12 mouse cellular contexts compared by ENCODE assay signal in the genomic region with DNA sequence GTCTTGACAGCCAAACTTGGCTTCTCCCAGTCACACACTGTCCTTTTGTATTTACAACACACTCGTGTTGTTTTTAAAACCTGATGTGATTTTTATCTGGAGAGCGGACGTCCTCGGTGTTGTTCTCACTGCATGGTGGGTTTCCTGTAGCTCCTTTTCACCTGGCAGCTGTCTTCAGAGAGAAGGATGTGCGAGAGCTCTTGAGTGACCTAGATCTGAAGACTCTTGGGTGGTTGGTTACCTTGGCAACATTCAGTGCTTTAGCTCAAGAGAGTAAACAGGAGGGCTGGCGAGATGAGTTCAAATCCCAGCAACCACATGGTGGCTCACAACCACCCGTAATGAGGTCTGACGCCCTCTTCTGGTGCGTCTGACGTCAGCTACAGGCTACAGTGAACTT. TPM values are rescaled to one million over a fixed set of nuclear protein-coding genes. Genes with fewer than 3 reads are reported as not detected.
DNase-seq lines count a peak whose midpoint lies in the region; ATAC-seq and TF ChIP-seq lines count a peak whose summit lies in the region.
"Had no signal": no experiment of that assay in that cellular context is flagged by ENCODE, and none has a peak within 500 bp of the region (broad histone marks: within the 10 kb centered on the region; RNA-seq: fewer than 3 reads in every experiment).

No protein-coding gene starts in this region.

- H3K27ac ChIP-seq in forebrain, embryonic 14.5 days (ENCODE audit: low read depth, low read length): no peak overlapping the region
- H3K27ac ChIP-seq in forebrain, embryonic 12.5 days: no peak overlapping the region
- H3K27ac ChIP-seq in heart, adult 2 months: no peak overlapping the region
- H3K27ac ChIP-seq: heart, embryonic 13.5 days; neural tube, embryonic 12.5 days had no signal

- TF ChIP-seq POLR2A in heart, adult 2 months (IDR thresholded peaks at IDR 0.05; ENCODE audit: insufficient read depth, low read depth, low read length): no peak

- TF ChIP-seq EP300 in heart, adult 2 months (IDR thresholded peaks at IDR 0.05; ENCODE audit: insufficient read depth, low read depth, low read length): no peak

- peaks cover 5% of the 10 kb centered on the region for H3K4me1 ChIP-seq in forebrain, embryonic 14.5 days (ENCODE audit: control insufficient read depth, insufficient read depth, low read length)
- peaks cover 20% of the 10 kb centered on the region for H3K4me1 ChIP-seq in forebrain, embryonic 12.5 days
- no peaks in the 10 kb centered on the region for H3K4me1 ChIP-seq in heart, adult 2 months (ENCODE audit: control insufficient read depth, insufficient read depth, low read length)

- 14% methylated on average over 10 of the region's 10 CpGs for WGBS in forebrain, embryonic 14.5 days
- WGBS in forebrain, embryonic 12.5 days: 10% methylated on average over 10 of the region's 10 CpGs
- 40% methylated on average over 10 of the region's 10 CpGs for WGBS in heart, adult 2 months

- intact Hi-C loops in left cerebral cortex, postnatal 36 days (cut with DNase I): no loop called here
- intact Hi-C loops in heart, adult 2 months (cut with DNase I): no loop called here

- H3K4me2 ChIP-seq in forebrain, embryonic 14.5 days (ENCODE audit: low read length): no peak overlapping the region
- no peak overlapping the region for H3K4me2 ChIP-seq in forebrain, embryonic 12.5 days
- H3K4me2 ChIP-seq: neural tube, embryonic 12.5 days had no signal

- no peaks in the 10 kb centered on the region for H3K36me3 ChIP-seq in forebrain, embryonic 14.5 days (ENCODE audit: control insufficient read depth, insufficient read depth, low read length)
- H3K36me3 ChIP-seq in forebrain, embryonic 12.5 days (replicated peaks): no peaks in the 10 kb centered on the region
- H3K36me3 ChIP-seq in heart, adult 2 months (ENCODE audit: control insufficient read depth, insufficient read depth, low read length): no peaks in the 10 kb centered on the region
- H3K36me3 ChIP-seq: heart, embryonic 13.5 days; neural tube, embryonic 12.5 days had no signal

- ATAC-seq in forebrain, embryonic 14.5 days: no peak
- no peak for ATAC-seq in forebrain, embryonic 12.5 days (ENCODE audit: low FRiP score)
- peak; percentile 33; the same call in 1 of the 2 replicates for ATAC-seq in neutrophil, adult 5-6 weeks (ENCODE audit: extremely low read depth, insufficient number of reproducible peaks, low FRiP score, poor library complexity, severe bottlenecking)
- ATAC-seq: liver, postnatal 0 days had no signal

- H3K9ac ChIP-seq in forebrain, embryonic 14.5 days (ENCODE audit: low read length): no peak overlapping the region
- H3K9ac ChIP-seq in forebrain, embryonic 12.5 days: no peak overlapping the region
- no peak overlapping the region for H3K9ac ChIP-seq in heart, adult 2 months (ENCODE audit: low read depth, low read length)
- H3K9ac ChIP-seq: heart, embryonic 13.5 days; liver, postnatal 0 days; neural tube, embryonic 12.5 days had no signal

- H3K9me3 ChIP-seq in forebrain, embryonic 14.5 days (replicated peaks; ENCODE audit: control insufficient read depth, low read length): no peaks in the 10 kb centered on the region
- no peaks in the 10 kb centered on the region for H3K9me3 ChIP-seq in forebrain, embryonic 12.5 days
- H3K9me3 ChIP-seq: heart, embryonic 13.5 days; neural tube, embryonic 12.5 days had no signal

- no peak for TF ChIP-seq CTCF in heart, adult 2 months (IDR thresholded peaks at IDR 0.05)

- DNase-seq in forebrain, embryonic 14.5 days (ENCODE audit: low spot score): peak; percentile 20
- DNase-seq in B cell, adult 2 months: peak; percentile 33 to 38
- DNase-seq in embryo, embryonic 10.5 days (ENCODE audit: low spot score): peak; percentile 60
- no peak for DNase-seq in layer of hippocampus, postnatal 25 days (ENCODE audit: extremely low spot score in 1 of 2, low spot score in 1 of 2)
- no peak for DNase-seq in left cerebral cortex, postnatal 36 days (ENCODE audit: low spot score in 2 of 2)
- DNase-seq in heart, adult 2 months: no peak
- DNase-seq: kidney, adult 8-10 months; liver, postnatal 0 days had no signal

- H3K27me3 ChIP-seq in forebrain, embryonic 14.5 days (replicated peaks; ENCODE audit: control insufficient read depth, insufficient read depth, low read length): no peaks in the 10 kb centered on the region
- no peaks in the 10 kb centered on the region for H3K27me3 ChIP-seq in forebrain, embryonic 12.5 days
- H3K27me3 ChIP-seq in heart, adult 2 months (ENCODE audit: control insufficient read depth, insufficient read depth, low read length): peaks cover 9% of the 10 kb centered on the region
- H3K27me3 ChIP-seq: heart, embryonic 13.5 days; neural tube, embryonic 12.5 days had no signal

- H3K79me2 ChIP-seq in heart, adult 2 months (replicated peaks; ENCODE audit: control insufficient read depth, insufficient read depth, low read length): no peaks in the 10 kb centered on the region

- H3K4me3 ChIP-seq in forebrain, embryonic 14.5 days (ENCODE audit: low read depth, low read length): no peak overlapping the region
- H3K4me3 ChIP-seq in forebrain, embryonic 12.5 days (replicated peaks): no peak overlapping the region
- no peak overlapping the region for H3K4me3 ChIP-seq in heart, adult 2 months
- H3K4me3 ChIP-seq: heart, embryonic 13.5 days; neural tube, embryonic 12.5 days had no signal

RNA-seq across cellular contexts. Expression of a gene that starts 4.7 kb away (rescaled TPM):
- polyA plus RNA-seq in forebrain, embryonic 14.5 days (2014; fragmentation: Nextera tagmentation; extraction: Ambion mirVana): 0.20 and 0.29 TPM in 2 replicates
- polyA plus RNA-seq in forebrain, embryonic 12.5 days (2016; fragmentation: Nextera tagmentation; extraction: Ambion mirVana): 1.4 and 1.5 TPM in 2 replicates
- total RNA-seq in neutrophil, adult 5-6 weeks (2017): 1.1 and 1.5 TPM in 2 replicates
- total RNA-seq in layer of hippocampus, postnatal 25 days (2021): 1 to 10 TPM in 1 of 2 experiments, under 1 TPM in 1; 0.94 to 2.1 TPM
- 1 to 10 TPM; 1.0 to 1.4 TPM for total RNA-seq in left cerebral cortex, postnatal 36 days (2021)
- total RNA-seq in heart, adult 2 months (2021): not detected
- not detected in 2 replicates for polyA plus RNA-seq in heart, adult 2 months (2012; rRNA removed)
- polyA plus RNA-seq: liver, postnatal 0 days had no signal

RNA-seq across cellular contexts. Expression of a gene that starts 7.8 kb away (rescaled TPM):
- polyA plus RNA-seq in forebrain, embryonic 14.5 days (2014; fragmentation: Nextera tagmentation; extraction: Ambion mirVana): 10.3 and 10.8 TPM in 2 replicates
- polyA plus RNA-seq in forebrain, embryonic 12.5 days (2016; fragmentation: Nextera tagmentation; extraction: Ambion mirVana): 20.5 and 22.5 TPM in 2 replicates
- total RNA-seq in neutrophil, adult 5-6 weeks (2017): 409 and 421 TPM in 2 replicates
- 10 to 100 TPM; 29.8 to 31.2 TPM for total RNA-seq in layer of hippocampus, postnatal 25 days (2021)
- 10 to 100 TPM; 30.9 to 31.6 TPM for total RNA-seq in left cerebral cortex, postnatal 36 days (2021)
- 1 to 10 TPM; 8.8 to 9.3 TPM for total RNA-seq in heart, adult 2 months (2021)
- polyA plus RNA-seq in heart, adult 2 months (2012; rRNA removed): 2.3 and 2.7 TPM in 2 replicates

Comparison
In these comparisons a context has a peak if more than half of its experiments do, and no peak if none do; other contexts are left out.
1. DNase-seq: peak in forebrain, embryonic 14.5 days (single experiment), B cell, adult 2 months (2 of 2) and embryo, embryonic 10.5 days (single experiment); none in layer of hippocampus, postnatal 25 days (0 of 2), left cerebral cortex, postnatal 36 days (0 of 2) and heart, adult 2 months (0 of 2).
2. RNA of a gene that starts 7.8 kb away (total RNA-seq): 409 to 421 TPM in neutrophil, adult 5-6 weeks; 30.9 to 31.6 TPM in left cerebral cortex, postnatal 36 days, 29.8 to 31.2 TPM in layer of hippocampus, postnatal 25 days and 8.8 to 9.3 TPM in heart, adult 2 months; every median in the first group is over 10 times any median in the second.